Mouse (Mus musculus) yolk sac, embryonic 10.5 days (tissue): ENCODE data around the gene Piga.

ENCODE experiments used
- DNase-seq: peaks from one replicate; pipeline ENCODE4 v3.0.0-alpha.2; 2017; ENCODE audit warnings: low spot score

Piga gene

GRCm38 (mm10) chrX:164432682-164433081, 13.1 kb downstream of the Piga start:
- no peak for DNase-seq

- peak; percentile 21 for DNase-seq
Measured at GRCm38 (mm10) chrX:164436709-164437108, 17.1 kb downstream of the Piga start, which contains the start of gene Asb11. Gene Asb11, plus strand, starts transcription at chrX:164436994.

DNA sequence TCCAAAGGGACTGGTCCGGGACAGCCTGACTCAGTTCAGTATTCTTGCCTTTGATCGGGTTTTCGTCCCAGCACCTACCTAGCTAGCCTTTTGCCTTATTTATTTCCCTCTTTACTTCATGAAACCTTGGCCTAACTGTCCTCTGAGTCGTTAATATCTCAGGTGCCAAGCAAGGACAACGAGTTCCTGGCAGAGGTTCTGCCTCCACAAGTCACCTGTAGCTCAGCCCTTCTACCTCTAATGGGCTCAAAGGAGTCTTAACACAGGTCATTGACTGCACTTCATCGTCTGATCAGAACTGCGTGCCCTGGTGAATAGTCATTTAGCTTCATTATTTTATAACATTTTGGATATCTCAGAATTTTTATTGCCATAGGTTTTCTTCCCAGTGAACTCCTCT, 19.9 kb downstream of the Piga start:
- DNase-seq: no peak

DNA sequence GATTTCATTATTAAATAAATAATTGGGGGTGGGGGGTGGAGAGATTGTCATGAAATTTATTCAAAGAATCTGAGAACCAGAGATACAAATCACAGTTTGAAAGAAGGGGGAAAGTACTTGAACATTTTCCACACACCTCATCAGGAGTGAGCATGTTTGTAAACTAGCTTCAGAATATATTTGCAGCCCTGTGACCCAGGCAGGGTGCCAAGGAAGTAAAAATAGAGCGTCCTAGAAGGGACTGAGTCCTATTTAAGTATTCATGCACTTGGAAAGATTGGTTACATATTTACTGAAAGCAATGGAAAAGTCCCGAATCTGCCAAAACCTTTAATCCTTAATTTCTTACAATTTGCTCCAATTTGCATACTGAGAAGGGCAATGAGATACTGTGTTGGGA, 20.6 kb downstream of the Piga start:
- DNase-seq: no peak

DNA sequence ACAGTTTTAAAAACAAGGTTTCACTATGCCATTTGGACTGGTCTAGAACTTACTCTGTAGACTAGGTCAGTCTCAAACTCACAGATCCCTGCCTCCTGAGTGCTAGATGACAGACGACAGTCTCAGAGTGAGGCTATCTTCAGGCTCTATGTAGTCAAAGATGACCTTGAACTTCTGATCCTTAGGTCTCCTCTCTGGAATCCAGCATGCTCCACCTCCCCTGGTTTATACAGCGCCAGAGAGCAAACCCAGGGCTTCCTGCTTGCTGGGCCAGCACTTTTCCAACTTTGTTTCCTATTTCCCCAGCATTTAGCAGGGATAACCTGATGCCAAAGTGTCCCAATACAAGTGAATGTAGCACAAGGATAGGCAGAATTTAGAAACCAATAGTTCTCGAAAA, 21.1 kb downstream of the Piga start:
- no peak for DNase-seq

DNA sequence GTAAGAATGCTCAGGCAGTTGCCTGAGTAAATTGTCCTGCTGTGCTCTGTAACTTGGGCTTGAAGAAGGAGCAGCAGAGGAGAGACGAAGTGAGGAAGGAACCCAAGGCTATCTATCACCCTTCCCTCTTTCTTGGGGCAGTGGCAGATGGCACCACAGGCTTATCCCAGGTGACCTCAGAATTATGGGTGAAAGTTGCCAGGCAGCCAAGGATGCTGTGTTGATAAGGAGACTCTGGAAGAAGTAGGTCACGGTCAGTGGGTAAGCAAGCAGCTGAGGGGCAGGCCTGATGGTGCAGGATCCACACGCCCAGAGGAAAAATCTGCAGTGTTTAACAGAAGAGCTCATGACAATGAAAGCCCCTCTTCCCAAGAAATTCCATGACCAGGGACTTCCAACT, 21.7 kb downstream of the Piga start:
- DNase-seq: no peak

- DNase-seq: no peak
Measured at GRCm38 (mm10) chrX:164445601-164446000, 26.0 kb downstream of the Piga start.

DNA sequence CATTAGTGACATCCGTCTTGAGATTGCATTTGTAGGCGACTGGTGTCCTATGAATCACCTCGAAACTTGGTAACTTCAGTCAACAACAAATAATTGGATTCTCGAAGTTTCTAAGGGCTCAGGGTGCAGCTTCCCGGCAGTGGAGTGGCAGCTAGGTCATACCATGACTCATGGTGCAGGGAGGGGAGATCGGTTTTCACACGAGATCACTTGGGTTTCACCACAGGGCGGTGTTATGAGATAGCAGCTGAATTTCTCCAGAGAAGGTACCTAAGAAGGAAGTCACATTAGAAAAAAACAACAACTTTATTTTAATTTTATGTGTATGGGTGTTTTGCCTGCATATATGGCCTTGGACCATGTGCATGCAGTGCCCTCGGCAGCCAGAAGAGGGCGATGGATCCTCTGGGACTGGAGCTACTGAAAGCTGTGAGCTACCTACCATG, 26.5 kb downstream of the Piga start:
- DNase-seq: no peak

- no peak for DNase-seq
Measured at GRCm38 (mm10) chrX:164446835-164447681, 27.5 kb downstream of the Piga start.

- no peak for DNase-seq
Measured at GRCm38 (mm10) chrX:164447682-164448071, 28.1 kb downstream of the Piga start.

GRCm38 (mm10) chrX:164449201-164449600, 29.6 kb downstream of the Piga start:
- peak; percentile 10 for DNase-seq

DNA sequence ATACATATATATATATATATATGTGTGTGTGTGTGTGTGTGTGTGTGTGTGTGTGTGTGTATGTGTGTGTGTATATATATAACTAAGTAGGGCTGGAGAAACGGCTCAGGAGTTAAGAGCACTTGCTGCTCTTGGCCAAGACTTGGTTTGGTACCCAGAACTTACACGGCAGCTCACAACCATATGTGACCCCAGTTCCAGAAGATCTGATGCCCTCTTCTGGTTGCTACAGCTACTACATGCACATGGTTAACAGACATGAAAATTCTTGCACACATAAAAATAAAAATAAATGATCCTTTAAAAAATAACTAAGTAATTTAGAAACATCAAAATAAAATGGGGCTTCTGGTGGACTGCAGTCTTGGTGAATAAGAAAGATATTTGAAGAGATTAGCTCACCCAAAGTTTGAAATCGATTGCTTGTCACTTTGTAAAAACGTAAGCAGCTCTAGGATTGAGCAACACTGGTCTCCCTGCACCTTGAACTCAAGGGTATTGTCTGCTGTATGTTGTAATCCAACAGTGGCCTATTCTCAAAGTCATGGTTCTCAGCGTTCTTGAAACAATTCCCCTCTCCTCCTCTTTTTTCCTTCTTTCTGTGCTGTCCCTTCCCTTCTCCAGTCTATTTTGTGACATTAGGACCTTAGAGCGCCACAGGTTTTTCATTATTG, 39.8 kb downstream of the Piga start:
- DNase-seq: no peak
